Mouse (Mus musculus): ENCODE data around the gene Cdh10.

The Cdh10 gene

DNA sequence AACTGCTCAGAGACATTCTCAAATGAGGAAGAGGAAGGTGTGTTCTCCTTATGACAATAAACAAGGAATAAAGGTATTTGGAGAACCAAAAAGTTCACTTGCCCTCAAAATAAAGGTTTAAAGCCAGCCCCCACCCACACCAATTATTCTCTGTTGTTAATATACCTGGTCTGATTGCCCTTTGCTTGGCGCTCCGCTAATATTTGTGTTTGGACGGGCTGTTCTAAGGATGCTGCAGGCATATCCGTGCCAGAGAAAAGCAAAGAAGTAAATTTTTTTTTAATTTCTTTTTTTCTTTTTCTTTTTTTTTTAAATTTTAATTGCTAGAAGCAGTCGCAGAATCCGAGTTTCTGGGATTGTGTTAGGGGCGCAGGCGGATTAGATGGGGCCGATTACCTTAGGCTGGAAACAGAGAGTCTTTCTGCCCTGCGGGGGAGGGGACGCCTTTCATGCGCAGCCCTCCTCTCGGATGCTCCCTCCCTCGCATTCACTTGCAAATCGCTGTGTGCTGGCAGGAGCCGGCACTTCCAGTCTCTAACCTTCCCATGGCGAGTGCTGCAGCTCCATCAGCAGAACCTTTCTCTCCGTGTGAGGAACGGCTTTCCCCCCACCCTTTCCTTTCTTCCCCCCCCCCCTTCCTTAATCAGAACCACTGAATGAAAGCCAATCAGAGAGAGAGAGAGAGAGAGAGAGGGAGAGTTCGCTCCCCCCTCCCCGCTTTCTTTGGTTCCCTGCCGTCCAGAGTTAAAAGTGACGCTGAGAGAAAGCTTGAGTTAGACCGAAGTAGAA, at the start of gene Cdh10:
Cdh10 (plus strand) TSS at position 763 of the 789 bp plus-strand sequence.
- DNase-seq (ENCODE audit: low spot score), result peak; percentile 66

DNA sequence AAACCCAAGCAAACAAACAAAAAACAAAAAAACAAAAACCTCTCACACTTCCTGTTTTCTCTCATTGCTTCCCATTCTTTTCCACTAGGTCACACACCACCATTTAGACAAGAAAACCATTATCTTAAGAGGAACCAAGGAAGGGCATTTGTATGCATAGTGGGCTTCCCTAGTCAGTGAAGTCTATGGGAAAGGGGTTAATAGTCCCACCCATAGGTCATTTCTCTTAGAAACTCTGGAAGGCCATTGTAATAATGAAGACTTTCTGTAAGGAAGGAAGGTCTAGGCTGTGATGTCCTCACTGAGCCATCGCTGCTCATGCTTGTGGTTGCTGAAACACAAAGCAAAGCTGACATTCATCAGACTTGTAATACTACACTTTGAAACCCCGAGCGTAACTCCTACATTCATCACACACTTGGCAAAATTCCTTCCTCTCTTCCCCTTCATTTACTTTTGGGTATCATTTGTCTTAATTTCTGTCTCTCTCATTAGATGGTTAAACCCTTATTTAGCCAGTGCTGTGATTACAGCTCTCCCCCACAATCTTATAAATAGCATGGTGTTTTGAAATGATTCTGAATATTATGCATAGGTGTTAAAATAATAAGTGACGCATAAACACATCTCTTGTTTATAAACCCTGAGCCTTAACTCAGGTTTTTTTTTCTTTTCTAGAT, 9.5 kb upstream of the Cdh10 start:
- DNase-seq (ENCODE audit: low spot score), result no peak

DNA sequence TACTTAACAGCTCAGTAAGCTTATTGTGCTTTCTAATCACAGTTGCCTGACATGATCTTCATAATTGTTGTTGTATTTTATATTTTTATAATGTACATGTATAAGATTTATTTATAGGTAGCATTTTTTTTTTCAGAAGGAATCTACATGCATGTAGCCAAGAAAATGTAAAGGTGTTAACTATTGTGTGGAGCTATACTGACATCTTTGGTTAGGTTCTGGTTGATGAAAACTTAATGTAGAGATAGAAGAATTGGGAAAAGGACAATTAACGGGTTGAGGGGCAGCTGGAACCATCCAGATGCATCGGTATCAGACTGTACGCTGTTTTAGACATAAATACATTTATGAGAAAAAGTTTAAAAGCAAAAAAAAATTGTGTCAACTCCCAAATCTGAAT, 1.0 kb upstream of the Cdh10 start:
- DNase-seq (ENCODE audit: low spot score), result no peak

DNA sequence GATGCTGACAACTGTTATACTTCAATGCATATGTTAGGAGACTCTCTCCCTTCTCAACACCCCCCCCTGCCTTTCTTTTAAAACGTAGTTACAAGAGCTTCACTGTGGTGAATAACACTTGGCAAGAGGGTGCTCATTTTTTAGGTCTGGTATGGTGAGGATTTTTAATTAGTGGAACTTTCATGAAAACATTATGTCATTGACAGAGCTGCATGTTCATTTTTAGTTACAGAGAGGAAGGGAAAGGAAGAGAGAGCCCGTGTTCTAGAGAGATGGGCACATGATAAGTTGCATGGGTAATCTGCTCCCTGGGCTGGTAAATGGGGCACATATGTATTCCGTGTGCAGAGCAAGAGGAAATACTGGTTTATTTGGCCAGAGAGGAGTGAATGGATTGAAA, 1.5 kb downstream of the Cdh10 start:
- no peak for DNase-seq (ENCODE audit: low spot score)

DNA sequence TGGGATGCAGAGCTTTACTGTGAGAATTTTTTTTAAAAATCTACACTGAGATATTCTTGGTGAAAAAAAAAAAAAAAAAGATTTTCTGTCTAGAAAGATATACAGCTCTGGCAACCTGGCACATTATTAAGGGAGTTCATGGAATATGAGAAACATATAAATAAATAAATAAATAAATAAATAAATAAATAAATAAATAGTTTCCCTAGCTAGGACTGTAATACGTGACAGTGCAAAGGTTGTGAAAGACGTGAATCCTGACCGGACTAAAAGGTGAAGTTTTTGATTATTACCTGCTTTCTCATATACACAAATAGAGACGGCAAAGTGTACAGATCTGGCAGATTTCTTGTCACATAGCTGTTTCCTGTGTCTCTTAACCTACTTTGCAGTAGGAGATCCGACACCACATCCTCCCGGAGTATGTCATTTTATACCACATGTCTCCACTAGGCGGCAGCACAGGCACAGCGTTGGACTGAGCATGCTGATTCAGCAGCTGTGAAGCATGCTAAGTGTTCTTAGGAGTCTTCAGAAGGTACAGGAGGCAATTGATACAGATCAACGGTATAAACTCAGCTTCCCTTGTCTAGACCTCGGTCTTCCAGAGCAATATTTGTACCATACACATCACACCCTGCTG, 2.5 kb downstream of the Cdh10 start:
- DNase-seq (ENCODE audit: low spot score), result peak; percentile 90

DNA sequence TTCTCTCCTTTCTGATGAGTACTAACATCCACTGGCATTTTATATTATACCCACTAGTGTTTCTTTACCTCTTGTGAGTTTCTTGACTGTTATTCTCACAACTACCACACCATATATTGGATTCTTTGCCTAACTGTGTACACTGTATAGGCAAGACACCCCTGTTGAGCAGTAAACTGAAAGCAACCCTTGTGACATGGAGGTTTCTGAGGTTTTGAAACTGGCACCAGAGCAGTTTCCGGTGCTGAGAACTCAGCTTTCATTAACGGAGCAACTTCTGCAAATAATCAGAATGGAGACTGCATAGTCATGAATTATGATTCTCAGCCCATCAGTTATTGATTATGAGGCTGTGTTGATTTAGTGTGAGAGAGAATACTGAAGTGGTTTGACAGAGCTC, 4.7 kb downstream of the Cdh10 start:
- no peak for DNase-seq (ENCODE audit: low spot score)

DNA sequence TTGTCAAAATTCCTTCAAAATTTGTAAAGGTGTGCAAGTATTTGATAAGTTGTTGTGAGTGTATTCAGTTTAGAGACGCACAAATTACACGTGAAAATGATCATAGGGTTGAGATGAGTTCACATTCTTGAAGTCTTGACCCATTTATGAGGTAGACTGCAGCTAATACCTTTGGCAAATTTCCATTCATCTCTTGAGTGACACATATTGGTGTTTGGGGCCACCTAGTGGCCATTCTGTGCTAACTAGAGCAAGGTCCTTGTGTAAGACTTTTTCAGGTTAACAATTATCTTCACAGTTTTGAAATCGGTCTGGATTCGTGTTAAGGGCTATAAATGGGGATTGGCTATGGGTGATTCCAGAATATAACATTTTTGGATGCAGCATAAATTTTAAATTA, 13.5 kb downstream of the Cdh10 start:
- DNase-seq (ENCODE audit: low spot score), result peak; percentile 66

DNA sequence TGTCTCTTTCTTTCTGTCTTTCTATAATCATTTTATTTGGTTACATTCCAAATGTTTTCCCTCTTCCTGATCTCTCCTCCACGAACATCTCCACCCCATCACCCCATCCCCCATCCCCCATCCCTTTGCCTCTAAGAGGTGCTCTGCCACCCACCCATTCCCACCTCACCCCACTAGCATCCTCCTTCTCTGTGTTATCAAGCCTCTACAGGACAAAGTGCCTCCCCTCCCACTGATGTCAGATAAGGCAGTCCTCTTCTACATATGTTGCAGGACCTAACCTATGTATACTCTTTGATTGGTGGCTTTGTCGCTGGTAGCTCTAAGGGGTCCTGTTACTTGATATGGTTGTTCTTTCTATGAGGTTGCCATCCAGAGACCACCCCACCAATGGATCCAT, 23.0 kb downstream of the Cdh10 start:
- no peak for DNase-seq (ENCODE audit: low spot score)

DNA sequence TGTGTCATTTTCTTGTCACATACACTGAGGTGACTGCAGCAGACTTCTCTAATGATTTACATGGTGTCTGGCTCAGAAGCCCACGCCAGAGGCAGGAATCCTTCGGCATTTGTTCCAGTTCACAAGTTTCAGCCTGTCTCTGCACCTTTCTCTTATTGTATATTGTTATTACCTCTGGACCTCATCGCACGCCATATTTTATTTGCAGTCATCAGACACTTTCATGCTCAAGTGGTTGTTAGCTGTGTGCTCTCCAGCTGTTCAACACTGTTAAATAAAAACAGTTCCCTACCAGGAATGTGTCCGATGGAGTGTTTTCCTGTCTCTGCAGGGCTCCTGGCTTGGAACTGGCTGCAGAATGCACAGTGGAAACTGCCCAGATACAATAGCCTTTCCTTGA, 26.1 kb downstream of the Cdh10 start:
- no peak for DNase-seq (ENCODE audit: low spot score)

DNA sequence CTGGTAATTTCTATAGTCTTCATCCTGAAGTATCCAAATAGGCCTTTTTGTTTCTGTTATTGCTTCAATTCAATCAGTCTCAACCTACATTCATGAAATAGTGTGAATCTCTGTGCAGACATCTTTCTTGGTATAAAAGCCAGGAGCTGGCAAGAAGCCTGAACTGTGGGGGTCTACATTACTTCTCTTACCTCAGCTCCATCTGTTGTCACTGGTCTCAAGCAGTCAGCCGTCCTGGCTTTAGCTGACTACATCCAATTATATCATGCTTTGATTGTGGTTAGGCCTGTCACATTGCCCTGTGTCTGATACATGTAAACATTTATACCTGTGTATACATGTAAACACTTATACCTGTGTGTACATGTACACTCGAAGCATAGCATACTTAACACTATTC, 31.8 kb downstream of the Cdh10 start:
- DNase-seq (ENCODE audit: low spot score), result no peak

DNA sequence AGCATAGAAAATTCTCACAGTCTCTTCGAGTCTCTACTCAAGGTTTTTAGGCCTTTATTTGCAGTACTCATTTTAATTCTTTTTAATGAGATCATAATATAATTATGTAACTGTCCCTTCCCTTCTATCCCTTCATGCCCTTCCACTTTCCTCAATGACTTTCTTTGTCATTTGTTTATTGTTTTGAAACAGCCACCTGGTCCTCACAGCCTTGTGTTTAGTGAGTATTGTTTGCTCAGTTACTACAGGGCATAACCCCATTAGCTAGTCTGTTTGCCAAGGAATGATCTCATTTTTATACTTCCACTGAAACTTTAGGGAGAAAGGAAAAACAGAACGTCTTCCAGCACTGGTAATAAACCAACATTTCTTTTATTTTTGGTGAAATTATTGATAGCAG, 39.4 kb downstream of the Cdh10 start:
- no peak for DNase-seq (ENCODE audit: low spot score)

DNA sequence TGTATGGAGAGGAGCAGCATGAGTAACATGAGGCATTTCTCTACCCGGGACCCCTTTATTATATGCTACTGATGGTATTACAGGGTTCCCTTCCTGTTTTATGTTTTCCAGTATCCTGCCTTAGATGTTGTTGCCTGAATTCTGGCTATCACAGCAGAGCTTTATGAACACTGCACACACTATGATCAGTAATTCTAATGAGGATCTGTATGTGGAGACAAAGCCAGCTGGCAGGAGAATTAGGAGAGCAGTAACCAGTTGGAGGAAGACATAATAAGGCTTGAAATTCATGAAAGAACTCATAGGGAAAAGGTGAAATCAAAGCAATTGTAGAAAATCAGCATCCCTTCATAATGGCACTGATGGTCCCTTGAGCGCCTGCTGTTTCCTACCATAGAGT, 51.1 kb downstream of the Cdh10 start:
- no peak for DNase-seq (ENCODE audit: low spot score)

DNA sequence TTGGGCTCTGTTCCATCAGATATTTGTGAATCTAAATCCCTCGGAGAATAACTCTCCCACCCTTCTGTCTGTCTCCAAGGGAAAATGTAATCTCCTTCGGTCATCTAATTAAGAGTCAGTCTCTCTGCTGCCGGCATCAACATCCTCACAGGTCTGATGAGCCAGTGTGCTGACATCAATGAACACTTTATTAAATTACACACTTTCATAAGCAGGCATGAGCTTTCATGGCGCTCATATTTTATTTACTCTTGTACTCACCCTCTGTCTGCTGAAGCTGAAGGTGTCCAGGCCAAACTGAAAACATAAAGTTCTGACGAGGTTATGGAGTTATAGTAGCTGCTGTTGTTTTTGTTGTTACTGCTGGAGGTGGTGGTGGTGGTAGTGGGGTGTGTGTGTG, 62.7 kb downstream of the Cdh10 start:
- no peak for DNase-seq (ENCODE audit: low spot score)

DNA sequence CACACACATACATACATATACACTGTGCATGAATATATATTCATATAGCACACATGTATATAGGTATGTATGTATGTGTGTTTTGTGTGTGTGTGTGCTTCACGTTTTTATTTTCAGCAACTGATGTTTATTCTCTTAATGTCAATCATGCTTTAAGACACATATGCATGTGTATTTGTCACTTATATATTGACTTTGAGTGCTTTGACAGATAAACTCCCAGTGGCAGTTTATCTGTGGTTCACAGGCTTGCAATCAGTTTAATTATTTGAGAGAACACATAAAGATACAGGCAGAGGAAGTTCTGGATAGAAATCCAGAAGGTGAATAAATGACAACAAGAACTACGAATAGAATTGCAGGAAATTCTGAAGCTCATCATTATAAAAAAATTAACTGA, 67.9 kb downstream of the Cdh10 start:
- DNase-seq (ENCODE audit: low spot score), result no peak

DNA sequence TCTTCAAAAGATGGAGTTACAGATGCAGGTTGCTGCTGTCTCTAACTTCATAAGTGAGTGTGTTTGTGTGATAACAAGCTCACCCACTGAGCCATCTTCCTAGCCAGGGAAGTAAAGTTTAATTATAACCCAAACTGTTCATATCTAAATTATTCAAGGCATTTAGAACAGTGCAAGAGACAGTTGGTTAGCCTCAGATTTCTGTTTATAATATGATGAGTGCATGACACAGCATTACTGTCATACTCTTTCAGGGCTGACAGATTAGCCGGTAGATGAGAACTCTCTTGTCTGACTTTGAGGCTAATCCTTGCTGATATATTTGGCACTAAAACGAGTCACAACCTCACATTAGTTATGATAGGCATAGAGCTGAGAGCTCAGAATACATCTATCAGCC, 70.2 kb downstream of the Cdh10 start:
- no peak for DNase-seq (ENCODE audit: low spot score)

DNA sequence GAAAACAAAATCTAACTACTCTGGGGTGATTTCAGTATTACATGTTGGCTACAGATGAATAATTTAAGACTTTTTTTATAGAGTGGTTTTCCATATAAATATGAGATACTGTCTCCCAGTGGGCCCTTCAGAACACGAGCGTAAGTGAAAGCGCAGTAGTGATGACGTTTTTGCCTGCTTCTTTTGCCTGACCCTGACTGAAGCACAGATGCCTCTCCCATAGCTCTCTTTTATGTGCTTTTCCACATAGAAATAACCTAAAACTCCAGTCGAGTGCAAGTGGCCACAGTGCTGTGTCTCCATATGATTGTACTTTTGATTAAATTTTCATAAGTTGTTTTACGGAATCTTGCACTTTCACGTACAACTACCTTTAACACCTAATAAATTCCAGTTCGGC, 71.6 kb downstream of the Cdh10 start:
- no peak for DNase-seq (ENCODE audit: low spot score)

DNA sequence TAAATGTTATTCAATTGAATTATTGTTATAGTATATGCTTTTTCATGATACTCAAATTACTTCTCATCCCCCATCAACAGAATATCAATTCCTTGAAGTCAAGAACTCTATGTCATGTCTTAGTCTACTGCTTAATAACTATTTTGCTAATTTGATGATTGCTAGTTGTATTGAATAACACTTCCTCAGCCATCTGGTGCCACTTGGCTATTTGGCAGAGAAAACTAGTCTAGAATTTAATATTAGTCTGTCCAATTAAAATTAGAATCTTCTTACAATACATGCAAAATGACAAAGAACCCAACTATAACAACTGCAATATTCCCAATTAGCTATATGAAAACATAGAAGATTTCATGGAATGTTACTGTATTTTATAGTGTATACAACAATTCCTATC, 82.0 kb downstream of the Cdh10 start:
- no peak for DNase-seq (ENCODE audit: low spot score)

DNA sequence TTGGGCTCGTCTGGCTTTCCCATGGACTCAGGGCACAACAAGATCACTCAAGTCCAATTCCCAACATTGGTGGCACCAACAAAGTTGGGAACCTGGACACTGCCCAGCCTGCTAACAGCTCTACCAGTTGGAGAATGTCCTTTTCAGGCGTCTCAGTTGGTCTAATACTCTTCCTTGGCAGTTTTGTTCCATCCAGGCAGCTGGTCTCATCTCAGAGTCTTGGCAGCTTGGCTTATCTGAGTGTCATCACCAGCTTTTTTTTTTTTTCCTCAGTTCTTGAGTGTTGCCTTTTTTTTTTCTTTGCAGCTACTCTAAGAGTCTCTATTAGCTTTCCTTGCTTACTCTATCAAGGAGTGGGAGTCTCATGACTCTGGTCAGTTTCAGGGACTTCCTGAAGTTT, 85.4 kb downstream of the Cdh10 start:
- DNase-seq (ENCODE audit: low spot score), result no peak

DNA sequence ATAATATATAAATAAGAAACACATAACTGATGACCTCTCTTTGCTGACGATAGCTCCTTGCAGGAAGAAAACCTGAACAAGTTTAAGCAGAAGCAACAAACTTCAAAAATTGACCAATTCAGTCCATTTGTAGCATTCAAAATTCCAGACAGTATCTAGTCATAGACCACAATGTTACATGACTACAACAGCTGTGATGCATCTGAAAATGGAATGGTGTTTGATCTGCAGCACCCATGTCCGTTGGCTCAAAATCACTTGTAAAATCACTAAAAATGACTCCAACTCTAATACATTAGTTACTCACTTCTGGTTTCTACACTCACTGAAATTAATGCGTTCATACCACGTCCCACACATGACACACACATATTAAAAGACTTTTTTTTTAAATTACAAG, 91.9 kb downstream of the Cdh10 start:
- DNase-seq (ENCODE audit: low spot score), result no peak

DNA sequence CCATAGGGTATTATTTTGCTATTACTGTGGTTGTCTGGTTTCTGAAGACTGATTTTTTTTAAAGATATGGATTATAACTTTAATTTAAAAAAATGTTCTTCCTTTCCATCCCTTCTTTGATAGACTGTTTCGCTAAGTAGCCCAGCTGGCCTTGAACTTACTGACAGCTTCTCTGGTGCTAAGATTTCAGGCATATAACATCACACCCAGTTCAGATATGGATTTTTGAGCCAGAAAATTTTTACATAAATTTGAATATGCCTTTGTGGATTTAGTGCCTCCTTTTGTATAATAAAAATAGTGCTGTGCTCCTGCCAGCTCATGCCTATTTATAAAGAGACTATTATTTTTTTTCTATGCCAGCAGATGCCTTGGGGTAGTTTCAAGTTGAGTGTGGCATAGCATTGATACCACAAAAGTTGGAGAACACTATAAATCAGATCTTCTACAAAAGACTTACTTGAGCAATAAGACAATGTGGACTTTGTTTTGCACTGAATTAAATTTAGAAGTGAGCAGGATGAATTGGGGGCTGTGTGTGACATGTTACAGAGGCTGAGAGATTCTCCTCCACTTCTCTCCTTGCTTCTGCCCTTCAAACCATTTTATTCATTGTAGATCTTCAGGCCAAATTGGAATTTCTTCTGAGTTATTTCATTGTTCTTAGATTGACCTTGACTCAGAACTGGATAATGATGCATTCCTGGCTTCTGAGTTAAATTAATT, 106.8 kb downstream of the Cdh10 start:
- DNase-seq (ENCODE audit: low spot score), result peak; percentile 40

DNA sequence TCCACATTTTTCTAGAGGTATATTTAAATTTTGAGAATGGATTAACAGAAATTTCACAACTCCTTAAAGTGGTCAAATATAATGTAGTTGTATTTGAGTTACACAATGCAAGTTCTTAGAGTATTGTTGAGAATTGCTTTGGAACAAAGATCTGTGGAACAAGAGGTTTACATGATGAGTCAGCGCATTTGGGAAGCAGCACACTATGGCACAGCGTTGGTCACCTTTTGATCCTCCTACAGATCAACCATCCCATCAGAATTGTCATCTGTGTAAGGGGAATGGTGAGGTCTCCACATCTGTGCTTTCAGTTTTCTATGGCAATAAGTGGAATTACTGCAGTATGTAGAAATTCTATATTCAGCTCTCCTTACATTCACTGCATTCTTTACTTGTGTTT, 108.2 kb downstream of the Cdh10 start:
- no peak for DNase-seq (ENCODE audit: low spot score)

DNA sequence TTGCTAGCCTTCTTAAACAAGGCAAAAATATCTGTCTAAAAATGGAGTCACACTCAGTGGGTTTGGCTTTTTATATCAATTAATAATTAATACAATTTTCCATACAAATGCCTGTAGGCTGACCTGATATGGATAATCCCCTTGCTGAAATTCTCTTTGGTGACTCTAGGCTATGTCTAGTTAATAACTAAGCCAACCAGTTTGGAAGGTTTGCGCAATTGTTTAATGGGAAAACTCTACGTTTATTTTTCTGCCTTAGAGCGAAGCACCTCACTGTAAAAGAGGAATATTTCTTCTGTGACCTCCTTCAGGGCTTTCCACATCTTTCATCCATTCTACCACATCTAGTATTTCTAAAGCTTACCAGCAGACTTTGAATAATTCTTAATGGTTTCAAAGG, 133.5 kb downstream of the Cdh10 start:
- DNase-seq (ENCODE audit: low spot score), result no peak

DNA sequence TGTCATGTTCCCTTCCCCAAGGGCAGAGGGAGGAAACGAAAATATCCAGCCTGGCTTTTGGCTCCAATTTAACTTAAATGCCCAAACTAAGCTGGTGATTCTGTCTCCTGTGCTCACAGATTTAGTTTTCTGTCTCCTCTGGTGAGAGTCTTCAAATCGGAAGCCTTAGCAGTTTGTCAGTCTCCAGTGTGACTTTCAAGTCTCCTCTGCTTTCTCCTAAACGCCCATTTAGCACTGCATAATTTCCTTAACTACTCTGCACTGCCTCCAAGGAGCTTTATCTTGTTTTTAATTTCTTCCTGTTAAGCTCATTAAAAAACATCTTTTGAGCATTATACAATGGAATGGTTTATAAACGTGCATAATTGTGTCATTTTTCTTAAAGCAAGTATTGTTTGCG, 156.3 kb downstream of the Cdh10 start:
- no peak for DNase-seq (ENCODE audit: low spot score)

All from left cerebral cortex, adult 11 months (tissue).